Mouse (Mus musculus): ENCODE data around the gene Lif. TPM values are rescaled to one million over a fixed set of nuclear protein-coding genes. Genes with fewer than 3 reads are reported as not detected.

The Lif gene
- total RNA-seq, 1 experiment from 2014 or later = 19.3 TPM

DNA sequence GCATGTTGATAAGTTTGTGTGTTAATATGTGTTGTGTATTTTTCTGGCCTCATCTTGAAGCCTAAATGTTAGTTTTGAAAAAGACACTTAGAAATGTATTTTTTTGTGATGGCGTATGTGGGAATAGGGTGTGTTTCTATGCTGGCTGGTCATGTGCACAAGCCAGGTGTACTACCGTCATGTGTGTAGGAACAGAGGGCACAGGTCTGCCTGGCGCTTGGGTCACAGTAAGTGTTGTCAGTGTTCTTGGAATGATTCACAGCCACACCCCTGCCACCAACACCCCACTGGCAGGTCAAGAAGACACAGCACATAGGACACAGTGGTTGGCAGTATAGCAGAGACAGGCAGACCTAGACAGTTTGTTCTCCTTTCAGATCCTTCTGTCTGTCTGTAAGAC, 8.2 kb upstream of the Lif start:
- ATAC-seq (replicated peaks in 1 of 2; ENCODE audit: insufficient read depth in 1 of 2, low FRiP score in 2 of 2, low TSS enrichment in 1 of 2, low read depth in 1 of 2, poor library complexity in 2 of 2, severe bottlenecking in 2 of 2) = no peak

DNA sequence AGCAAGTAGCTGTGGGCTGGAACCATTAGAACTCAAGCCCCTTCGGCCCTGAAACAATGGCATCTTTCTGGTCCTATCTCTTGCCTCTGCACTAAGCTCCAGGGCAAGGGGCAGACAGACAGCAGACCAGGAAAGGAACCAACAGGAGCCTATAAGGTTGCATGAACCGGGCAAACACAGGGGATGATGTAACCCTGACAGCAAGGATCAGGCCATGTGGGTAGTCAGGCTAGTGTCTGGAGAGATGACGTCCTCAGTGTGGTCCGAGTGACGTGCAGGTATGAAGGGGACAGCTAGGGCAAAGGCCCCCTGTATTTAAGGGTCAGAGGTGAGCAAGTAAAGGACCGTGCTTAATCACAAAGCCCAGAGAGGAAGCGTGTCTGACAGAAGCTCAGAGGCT, 7.1 kb upstream of the Lif start:
- ATAC-seq (replicated peaks in 1 of 2; ENCODE audit: insufficient read depth in 1 of 2, low FRiP score in 2 of 2, low TSS enrichment in 1 of 2, low read depth in 1 of 2, poor library complexity in 2 of 2, severe bottlenecking in 2 of 2) = no peak

DNA sequence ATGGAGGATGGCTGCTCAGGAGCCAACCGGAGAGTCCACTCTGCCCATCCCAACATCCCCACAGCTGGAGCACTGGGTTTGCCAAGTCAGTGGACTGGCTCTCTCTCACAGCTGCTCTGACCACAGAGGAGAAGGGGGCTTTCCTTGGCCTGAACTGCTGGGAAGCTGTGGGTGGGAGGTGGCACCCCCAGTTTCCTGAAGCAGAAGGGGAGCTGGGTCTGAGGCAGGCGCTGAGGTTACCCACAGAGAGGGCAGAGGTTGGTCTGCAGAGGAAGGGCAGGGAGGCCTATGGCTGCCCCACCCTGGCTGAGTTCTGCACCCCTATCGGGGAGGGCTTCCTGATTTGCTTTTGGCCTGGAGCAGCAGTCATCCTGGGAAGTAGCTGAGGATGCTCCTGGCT, 6.0 kb upstream of the Lif start:
- peak; percentile 86 to 95 for ATAC-seq (replicated peaks in 1 of 2; ENCODE audit: insufficient read depth in 1 of 2, low FRiP score in 2 of 2, low TSS enrichment in 1 of 2, low read depth in 1 of 2, poor library complexity in 2 of 2, severe bottlenecking in 2 of 2)

DNA sequence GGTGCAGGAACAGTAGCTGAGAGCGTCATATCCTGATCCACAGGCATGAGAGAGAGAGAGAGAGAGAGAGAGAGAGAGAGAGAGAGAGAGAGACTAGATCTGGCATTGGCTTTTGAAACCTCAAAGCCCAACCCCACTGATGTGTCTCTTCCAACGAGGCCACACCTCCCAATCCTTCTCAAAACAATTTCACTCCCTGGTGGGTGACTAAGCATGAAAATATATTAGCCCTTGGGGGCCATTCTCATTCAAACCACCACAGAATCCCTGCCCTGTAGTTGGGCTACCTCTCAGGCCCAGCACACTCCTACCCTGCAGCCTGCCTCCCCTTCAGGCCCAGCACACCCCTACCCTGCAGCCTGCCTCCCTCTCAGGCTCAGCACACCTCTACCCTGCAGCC, 4.5 kb upstream of the Lif start:
- ATAC-seq (replicated peaks in 1 of 2; ENCODE audit: insufficient read depth in 1 of 2, low FRiP score in 2 of 2, low TSS enrichment in 1 of 2, low read depth in 1 of 2, poor library complexity in 2 of 2, severe bottlenecking in 2 of 2) = no peak

DNA sequence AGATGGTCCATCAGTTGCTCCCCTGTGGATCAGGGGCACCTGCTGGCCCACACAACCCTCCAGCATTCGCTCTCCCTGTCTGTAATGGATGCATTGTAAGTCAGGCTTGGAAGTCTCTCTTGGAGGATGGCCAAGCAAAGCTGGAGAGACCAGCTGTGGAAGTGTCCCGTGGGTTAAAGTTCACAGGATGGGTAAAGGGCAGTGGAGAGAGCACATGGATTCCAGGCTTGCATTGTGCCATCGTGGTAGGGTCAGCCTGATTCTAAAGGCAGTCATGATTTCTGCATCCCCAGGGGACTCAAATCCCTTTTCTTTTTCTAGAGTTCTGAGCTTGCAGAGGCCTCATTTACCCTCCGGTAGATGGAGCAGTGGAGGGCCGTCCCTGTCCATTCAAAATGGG, 399 bp downstream of the Lif start:
- no peak for ATAC-seq (replicated peaks in 1 of 2; ENCODE audit: insufficient read depth in 1 of 2, low FRiP score in 2 of 2, low TSS enrichment in 1 of 2, low read depth in 1 of 2, poor library complexity in 2 of 2, severe bottlenecking in 2 of 2)

DNA sequence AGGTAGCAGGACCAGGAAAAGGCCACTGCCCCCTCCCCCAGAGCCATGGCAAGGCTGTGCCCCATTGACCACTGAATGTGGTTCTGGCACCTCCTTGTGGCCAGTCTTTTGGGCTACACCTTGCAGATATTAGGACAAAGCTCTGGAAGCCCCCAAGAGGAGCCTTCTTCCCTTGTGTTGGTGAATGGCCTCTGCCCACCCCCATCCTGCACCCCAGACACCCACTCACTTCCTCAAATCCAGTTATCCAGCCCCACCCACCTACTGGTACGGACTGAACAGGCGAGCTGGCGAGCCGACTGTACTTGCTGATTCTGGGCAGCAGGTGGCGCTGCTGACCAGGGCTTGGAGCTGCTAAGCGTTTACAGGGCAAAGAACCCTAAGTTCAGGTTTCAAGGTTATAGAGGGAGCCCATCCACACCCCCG, 1.3 kb downstream of the Lif start:
- ATAC-seq (replicated peaks in 1 of 2; ENCODE audit: insufficient read depth in 1 of 2, low FRiP score in 2 of 2, low TSS enrichment in 1 of 2, low read depth in 1 of 2, poor library complexity in 2 of 2, severe bottlenecking in 2 of 2) = peak; percentile 63 to 68

DNA sequence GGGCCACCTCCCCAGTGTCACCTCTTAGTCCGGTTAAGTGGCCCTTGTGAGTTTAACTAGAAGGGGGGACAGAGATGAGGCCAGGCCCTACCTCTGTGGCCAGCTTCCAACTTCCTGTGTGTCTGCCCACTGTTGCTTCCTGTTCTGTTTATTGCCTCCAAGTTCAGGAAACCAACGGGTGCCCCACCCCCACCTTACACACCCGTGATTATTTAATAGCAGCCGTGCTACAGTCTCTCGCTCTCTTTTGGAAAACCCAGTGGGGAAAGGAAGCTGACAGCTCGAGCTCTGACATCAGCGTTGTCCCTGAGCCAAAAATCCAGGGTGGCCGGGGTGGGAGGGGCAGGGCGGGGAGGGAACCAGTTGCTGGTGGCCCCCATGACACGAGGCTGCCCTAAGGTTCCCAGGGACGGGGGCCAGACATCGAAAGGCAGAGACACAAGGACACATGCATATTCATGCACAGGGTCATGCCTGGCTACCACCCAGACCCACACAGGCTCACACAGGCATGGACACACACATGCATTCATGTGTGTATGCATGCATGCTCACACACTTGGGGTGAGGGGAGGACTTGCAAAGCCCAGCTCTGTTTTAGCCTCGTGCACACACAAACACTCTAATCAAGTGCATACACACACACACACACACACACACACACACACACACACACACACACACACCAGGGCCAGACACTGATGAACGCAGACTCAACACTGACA, 3.3 kb downstream of the Lif start:
- peak in 1 of 2 experiments; percentile 18; a peak in 1 of 4 replicates for ATAC-seq (replicated peaks in 1 of 2; ENCODE audit: insufficient read depth in 1 of 2, low FRiP score in 2 of 2, low TSS enrichment in 1 of 2, low read depth in 1 of 2, poor library complexity in 2 of 2, severe bottlenecking in 2 of 2)

DNA sequence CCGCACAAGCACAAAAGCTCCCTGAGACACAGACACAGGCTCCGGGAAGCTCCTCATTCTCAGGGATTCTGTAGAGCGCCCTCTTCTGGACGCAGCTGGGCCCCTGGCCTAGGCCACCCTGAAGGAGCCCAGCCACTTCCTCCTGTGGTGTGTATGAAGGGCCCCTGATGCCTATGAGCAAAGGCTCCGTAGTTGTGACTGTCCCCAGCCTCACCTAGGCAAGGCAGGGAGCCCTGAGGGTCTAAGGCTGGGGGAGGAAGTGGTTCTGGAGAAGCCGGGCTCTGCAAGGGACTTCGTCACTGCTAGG, 3.8 kb downstream of the Lif start:
- ATAC-seq (replicated peaks in 1 of 2; ENCODE audit: insufficient read depth in 1 of 2, low FRiP score in 2 of 2, low TSS enrichment in 1 of 2, low read depth in 1 of 2, poor library complexity in 2 of 2, severe bottlenecking in 2 of 2) = peak; percentile 25 to 56

DNA sequence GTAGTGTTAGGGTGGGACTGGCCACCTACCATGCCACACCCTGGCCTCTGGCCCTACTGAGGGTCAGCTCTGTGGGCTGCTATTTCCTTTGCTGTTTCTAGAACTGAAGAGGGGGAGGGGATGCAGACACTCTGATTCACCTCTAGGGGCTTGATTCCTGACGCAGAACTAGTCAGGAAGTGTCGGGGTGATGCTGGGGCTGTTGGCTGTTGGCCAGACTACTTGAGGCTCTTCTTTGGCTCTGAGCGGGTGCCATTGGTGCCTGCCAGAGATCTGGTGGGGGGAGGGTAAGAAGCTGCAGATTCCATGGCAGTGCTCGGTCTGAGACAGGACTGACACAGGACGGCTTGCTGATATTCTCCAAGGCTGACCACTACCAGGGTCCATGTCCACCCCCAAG, 4.6 kb downstream of the Lif start:
- no peak for ATAC-seq (replicated peaks in 1 of 2; ENCODE audit: insufficient read depth in 1 of 2, low FRiP score in 2 of 2, low TSS enrichment in 1 of 2, low read depth in 1 of 2, poor library complexity in 2 of 2, severe bottlenecking in 2 of 2)

DNA sequence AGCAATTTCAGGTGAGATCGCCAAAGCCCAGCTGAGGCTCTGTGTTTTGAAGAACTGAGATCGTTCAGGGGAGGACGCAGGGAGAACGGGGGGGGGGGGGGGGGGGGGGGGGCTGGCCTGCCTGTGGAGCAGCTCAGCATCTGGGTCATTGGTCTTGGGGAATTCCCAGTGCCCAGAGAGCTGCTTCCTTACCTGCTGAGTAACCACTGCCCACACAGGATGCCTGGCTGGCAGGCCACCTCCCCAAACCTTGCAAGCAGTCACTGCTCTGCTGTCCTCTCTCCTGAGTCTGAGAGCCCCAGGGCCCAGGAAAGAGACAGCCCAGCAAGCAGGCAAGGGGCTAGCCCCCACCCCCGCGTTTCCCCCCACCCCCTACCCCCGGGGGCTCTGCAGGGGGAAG, 5.5 kb downstream of the Lif start:
- peak in 1 of 2 experiments; percentile 19; a peak in 1 of 4 replicates for ATAC-seq (replicated peaks in 1 of 2; ENCODE audit: insufficient read depth in 1 of 2, low FRiP score in 2 of 2, low TSS enrichment in 1 of 2, low read depth in 1 of 2, poor library complexity in 2 of 2, severe bottlenecking in 2 of 2)

DNA sequence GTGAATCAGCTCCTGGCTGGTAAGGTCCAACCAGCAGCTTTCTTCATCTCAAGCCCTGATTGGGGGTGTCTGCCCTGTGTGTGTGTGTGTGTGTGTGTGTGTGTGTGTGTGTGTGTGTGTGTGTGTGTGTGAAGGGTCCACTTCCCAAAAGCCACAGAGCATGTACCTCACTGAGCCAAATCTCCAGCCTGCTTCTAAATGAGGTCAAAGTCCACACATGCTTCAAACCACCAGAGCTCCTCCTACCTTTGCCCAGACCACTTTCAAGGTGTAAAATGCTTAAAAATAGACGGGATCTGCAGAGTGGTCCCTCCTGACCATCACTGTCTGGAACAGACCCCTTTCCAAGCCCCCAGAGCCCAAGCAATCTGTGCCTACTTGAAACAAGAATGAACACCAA, 5.9 kb downstream of the Lif start:
- ATAC-seq (replicated peaks in 1 of 2; ENCODE audit: insufficient read depth in 1 of 2, low FRiP score in 2 of 2, low TSS enrichment in 1 of 2, low read depth in 1 of 2, poor library complexity in 2 of 2, severe bottlenecking in 2 of 2) = no peak

DNA sequence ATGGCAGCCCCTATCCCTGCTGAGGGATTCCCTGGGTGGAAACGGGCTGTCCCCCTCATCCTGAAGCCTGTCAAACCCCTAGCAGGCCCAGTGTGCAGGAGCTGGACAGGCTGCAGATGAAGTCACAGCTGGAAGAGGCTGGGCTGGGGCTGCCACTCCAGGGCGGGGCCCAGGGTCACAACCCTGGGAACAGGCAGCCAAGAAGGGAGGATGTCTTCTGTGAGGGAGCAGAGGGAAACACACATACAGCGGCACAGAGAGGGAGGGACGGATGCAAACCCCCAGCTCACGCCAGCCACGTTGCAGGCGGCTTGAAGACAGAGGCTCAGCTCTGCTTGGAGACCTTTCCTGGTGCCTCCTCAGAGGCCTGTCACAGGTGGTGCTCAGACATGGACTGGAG, 6.7 kb downstream of the Lif start:
- ATAC-seq (replicated peaks in 1 of 2; ENCODE audit: insufficient read depth in 1 of 2, low FRiP score in 2 of 2, low TSS enrichment in 1 of 2, low read depth in 1 of 2, poor library complexity in 2 of 2, severe bottlenecking in 2 of 2) = no peak

DNA sequence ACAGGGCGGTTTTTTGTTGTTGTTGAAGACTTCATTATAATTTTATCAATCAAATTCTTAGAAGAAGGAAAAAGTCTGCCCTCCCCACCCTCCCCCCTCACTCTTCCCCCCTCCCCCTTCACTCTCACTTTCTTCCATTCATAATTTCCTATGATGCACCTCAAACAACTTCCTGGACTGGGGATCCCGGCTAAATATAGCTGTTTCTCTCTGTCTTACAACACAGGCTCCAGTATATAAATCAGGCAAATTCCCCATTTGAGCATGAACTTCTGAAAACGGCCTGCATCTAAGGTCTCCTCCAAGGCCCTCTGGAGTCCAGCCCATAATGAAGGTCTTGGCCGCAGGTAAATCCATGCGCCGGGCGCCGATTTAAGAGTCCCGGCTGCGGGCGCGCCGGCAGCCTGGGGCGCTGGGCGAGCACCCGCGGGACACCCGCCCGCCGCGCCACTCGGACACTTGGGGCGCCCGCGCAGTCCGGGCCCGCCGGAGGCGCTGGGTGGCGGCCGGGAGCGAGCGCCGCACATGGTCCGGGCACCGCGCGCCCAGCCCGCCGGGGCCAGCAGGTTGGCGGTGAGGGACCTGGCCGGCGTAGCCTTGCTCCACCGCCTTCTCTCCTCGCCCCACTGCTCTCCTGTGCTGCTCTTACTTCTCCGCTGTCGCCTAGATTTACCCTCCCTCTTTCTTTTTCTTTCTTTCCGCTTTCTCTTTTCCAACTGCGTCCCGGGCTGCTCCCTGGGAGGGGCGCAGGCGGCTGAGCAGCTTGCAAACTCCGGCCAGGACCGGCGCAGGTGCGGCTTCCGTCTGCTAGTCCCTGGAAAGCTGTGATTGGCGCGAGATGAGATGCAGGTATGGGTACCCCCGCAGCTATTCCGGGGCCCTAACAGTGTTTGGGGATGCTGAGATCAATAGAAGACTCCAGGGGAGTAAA, 9.2 kb downstream of the Lif start:
- no peak for ATAC-seq (replicated peaks in 1 of 2; ENCODE audit: insufficient read depth in 1 of 2, low FRiP score in 2 of 2, low TSS enrichment in 1 of 2, low read depth in 1 of 2, poor library complexity in 2 of 2, severe bottlenecking in 2 of 2)

DNA sequence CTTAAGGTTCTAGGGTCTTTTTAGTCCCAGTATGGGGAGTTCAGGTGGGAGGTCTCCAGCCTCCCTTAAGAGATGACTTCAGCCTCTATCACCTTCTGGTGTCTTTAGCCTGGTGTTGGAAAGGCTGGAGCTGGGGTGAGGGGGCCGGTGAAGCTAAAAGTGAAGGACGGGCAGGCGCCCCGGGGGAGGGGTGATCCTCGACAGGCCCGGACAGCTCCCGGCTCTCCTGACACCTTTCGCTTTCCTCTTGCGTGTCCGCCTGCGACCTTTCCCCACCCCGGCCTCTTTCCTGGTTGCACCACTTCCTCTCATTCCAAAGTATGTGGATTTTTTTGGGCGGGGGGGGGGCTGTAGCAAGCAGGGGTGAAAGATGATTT, 9.8 kb downstream of the Lif start:
- ATAC-seq (replicated peaks in 1 of 2; ENCODE audit: insufficient read depth in 1 of 2, low FRiP score in 2 of 2, low TSS enrichment in 1 of 2, low read depth in 1 of 2, poor library complexity in 2 of 2, severe bottlenecking in 2 of 2) = no peak

DNA sequence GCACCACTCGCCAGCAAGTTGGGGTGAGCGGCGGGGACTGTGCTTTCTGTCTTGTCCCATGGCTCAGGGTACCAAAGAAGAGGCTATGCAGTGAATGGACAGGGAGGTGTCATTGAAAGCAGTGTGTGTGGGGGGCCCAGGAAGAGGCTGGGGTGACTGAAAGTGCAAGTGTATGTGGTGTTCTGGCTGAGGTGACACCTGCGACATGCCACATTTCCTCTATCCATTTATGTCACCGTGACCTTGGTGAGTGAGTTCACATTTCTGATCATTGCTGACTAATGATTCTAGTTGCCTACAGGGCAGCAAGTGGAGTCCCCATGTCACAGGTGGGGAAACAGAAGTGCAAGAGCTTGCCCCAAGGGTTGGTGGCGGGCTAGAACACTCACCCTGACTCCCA, 11.1 kb downstream of the Lif start:
- peak; percentile 10 to 40; a peak in 2 of 4 replicates for ATAC-seq (replicated peaks in 1 of 2; ENCODE audit: insufficient read depth in 1 of 2, low FRiP score in 2 of 2, low TSS enrichment in 1 of 2, low read depth in 1 of 2, poor library complexity in 2 of 2, severe bottlenecking in 2 of 2)

DNA sequence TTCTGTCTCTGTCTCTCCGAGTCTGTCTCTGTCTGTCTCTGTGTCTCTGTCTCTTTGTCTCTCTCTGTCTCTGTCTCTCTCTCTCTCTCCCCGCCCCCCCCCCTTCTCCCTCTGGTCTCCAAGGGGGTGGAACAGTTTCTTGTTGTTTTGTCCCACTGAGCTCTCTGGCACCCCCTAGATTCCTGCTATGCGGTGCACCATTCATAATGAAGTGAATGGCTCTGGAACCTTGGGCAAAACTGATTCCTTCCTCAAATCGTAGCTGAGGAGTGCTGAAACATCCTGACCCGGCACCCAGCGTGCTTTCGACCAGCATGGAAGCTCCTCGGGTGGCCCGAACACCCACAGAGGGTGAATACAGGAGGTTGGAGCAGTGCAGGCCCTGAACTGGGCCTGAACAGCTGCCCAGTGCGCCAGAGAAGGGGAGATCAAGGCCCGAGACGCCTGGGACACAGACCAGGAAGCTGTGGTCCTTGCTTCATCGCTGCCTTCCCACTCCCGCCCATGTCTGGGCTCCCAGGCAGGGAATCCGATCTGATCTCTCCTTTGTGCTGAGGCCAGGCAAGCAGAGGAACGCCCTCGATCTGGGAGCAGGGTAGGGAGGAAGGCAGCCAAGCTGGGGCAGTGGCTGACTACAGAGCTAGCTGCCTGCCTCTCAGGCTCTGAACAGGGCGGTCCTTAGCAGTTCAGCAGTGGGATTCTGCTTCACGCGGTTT, 13.5 kb downstream of the Lif start:
- ATAC-seq (replicated peaks in 1 of 2; ENCODE audit: insufficient read depth in 1 of 2, low FRiP score in 2 of 2, low TSS enrichment in 1 of 2, low read depth in 1 of 2, poor library complexity in 2 of 2, severe bottlenecking in 2 of 2) = no peak

DNA sequence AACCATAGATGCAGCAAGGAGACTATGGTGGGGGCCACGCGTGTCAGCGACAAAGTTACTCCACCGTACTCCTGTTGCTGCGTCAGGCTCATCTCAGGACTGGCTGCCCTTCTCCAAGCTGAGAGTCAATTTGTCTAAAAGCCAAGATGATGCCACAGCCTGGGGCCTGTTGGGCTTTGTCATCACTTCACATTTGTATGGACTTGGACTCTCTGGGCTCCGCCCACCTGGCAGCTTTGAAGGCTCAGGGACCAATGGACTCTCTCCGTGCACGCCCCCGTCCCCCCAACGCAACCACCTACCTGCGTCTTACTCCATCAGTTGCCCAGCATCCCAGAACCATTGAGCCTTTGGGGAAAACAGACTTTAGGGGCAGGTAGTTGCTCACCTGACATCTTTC, 14.2 kb downstream of the Lif start:
- ATAC-seq (replicated peaks in 1 of 2; ENCODE audit: insufficient read depth in 1 of 2, low FRiP score in 2 of 2, low TSS enrichment in 1 of 2, low read depth in 1 of 2, poor library complexity in 2 of 2, severe bottlenecking in 2 of 2) = no peak

DNA sequence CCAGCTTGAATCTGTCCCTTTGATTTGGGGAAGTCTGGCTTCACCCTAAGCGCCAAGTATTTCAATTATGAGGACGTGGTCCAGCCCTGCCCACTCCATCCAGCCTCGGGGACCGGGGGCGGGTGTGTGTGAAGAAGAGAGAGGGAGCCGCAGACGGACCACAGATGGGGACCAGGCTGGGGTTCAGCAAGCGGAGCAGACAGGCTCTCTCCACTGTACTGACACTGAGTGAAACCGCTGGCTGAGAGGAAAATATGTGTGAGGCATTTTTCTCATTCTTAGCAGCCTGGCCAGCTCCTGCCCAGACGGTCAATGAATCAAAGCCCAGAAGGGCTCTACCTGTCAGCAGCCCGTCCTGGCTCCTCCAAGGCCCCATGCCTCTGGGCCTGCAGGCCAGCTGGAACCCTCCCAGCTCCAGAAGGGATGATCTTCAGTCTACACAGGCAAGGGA, 19.1 kb downstream of the Lif start:
- 0 out of 4 replicates have a peak, but pooled peaks have one; percentile 22 to 27 for ATAC-seq (replicated peaks in 1 of 2; ENCODE audit: insufficient read depth in 1 of 2, low FRiP score in 2 of 2, low TSS enrichment in 1 of 2, low read depth in 1 of 2, poor library complexity in 2 of 2, severe bottlenecking in 2 of 2)

Measured in hematopoietic stem cell, adult 5-6 weeks (primary cell).